Mouse (Mus musculus) kidney, postnatal 0 days (tissue): ENCODE data around the gene Slc35e3. TPM values are rescaled to one million over a fixed set of nuclear protein-coding genes. Genes with fewer than 3 reads are reported as not detected.

ENCODE experiments used
- ATAC-seq: fragments of 200-750 bp; cut with Nextera tagmentation; replicated peaks from 2 replicates; pipeline ENCODE4 v1.8.0; 2017; ENCODE audit warnings: low read depth, moderate number of reproducible peaks, moderate TSS enrichment, moderate library complexity; ENCODE audit not compliant: low FRiP score
- DNase-seq: peaks from one replicate; pipeline ENCODE4 v3.0.0-alpha.2; 2016; ENCODE audit warnings: low spot score
- H3K27ac ChIP-seq: fragments of 300-500 bp; sonication (generic); 2 replicates; pipeline ENCODE4 v1.5.1; 2014; ENCODE audit warnings: mild to moderate bottlenecking
- H3K27me3 ChIP-seq: fragments of 300-500 bp; sonication (generic); 2 replicates; pipeline ENCODE4 v1.6.1; 2014; ENCODE audit warnings: low read length, mixed read lengths; ENCODE audit not compliant: insufficient read depth
- H3K36me3 ChIP-seq: fragments of 300-500 bp; sonication (generic); 2 replicates; pipeline ENCODE4 v1.6.1; 2014; ENCODE audit warnings: low read length, mixed read lengths; ENCODE audit not compliant: insufficient read depth
- H3K4me1 ChIP-seq: fragments of 300-500 bp; sonication (generic); replicated peaks from 2 replicates; pipeline ENCODE4 v1.6.1; 2014; ENCODE audit warnings: antibody characterized with exemption, low read length, mixed read lengths; ENCODE audit not compliant: insufficient read depth
- H3K4me2 ChIP-seq: fragments of 300-500 bp; sonication (generic); 2 replicates; pipeline ENCODE4 v1.6.1; 2014; ENCODE audit warnings: mild to moderate bottlenecking, low read length, moderate library complexity, mixed read lengths
- H3K4me3 ChIP-seq: fragments of 300-500 bp; sonication (generic); replicated peaks from 2 replicates; pipeline ENCODE4 v1.5.1; 2014; ENCODE audit warnings: low read depth, low read length
- H3K9ac ChIP-seq: fragments of 300-500 bp; sonication (generic); 2 replicates; pipeline ENCODE4 v1.6.1; 2014; ENCODE audit warnings: low read depth, low read length
- H3K9me3 ChIP-seq: fragments of 300-500 bp; sonication (generic); replicated peaks from 2 replicates; pipeline ENCODE4 v1.6.1; 2016; ENCODE audit warnings: low read length, inconsistent platforms, mixed read lengths
- CTCF ChIP-seq: IDR thresholded peaks from 2 replicates; pipeline ENCODE4 v1.5.1; 2016; ENCODE audit warnings: antibody characterized with exemption, low read depth, mild to moderate bottlenecking, moderate library complexity
- WGBS: fragments of 180-500 bp; shearing (Covaris S2); extraction: QIAGEN DNeasy Blood & Tissue Kit; methylation state at CpG from one replicate; pipeline ENCODE4 v1.1.7; 2014; 5-methylcytosine and 5-hydroxymethylcytosine counted together
- polyA plus RNA-seq: library from polyadenylated mRNA; unstranded; fragments of >200 nt; fragmentation: Nextera tagmentation; extraction: Ambion mirVana; gene quantifications from 2 replicates; pipeline ENCODE4 v1.2.1, GENCODE M21; 2015

Gene Slc35e3
- polyA plus RNA-seq, 1 experiment from 2014 or later, result 13.1 TPM

DNA sequence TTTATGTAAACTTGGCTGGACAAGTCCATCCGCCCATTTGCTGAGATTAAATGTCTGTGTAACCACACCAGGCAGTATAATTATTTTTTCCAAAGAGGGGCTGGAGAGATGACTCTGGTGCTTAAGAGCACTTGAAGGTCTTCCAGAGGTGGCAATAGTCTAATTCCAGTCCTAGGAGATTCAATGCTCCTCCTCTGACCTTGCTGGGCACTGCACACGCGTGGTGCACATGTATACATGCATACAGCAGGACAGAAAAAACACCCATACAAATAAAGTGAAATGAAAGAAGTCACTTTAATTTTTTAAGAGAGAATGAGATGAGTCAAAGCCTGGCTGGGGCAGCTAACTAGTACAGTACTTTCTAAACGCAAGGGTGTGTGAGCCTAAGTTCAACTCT lies 46.3 kb downstream of the Slc35e3 start:
- Histone ChIP-seq H3K9ac (no peak overlapping the region), H3K27ac (no peak overlapping the region), H3K4me2 (no peak overlapping the region), H3K4me1 (no peaks in the 10 kb centered on the region), H3K27me3 (no peaks in the 10 kb centered on the region), H3K9me3 (no peaks in the 10 kb centered on the region), H3K4me3 (no peak overlapping the region), H3K36me3 (peaks cover 73% of the 10 kb centered on the region)
- no peak for ATAC-seq
- TF ChIP-seq CTCF, result no peak
- WGBS, result 96% methylated on average over 4 of the region's 4 CpGs
- no peak for DNase-seq

DNA sequence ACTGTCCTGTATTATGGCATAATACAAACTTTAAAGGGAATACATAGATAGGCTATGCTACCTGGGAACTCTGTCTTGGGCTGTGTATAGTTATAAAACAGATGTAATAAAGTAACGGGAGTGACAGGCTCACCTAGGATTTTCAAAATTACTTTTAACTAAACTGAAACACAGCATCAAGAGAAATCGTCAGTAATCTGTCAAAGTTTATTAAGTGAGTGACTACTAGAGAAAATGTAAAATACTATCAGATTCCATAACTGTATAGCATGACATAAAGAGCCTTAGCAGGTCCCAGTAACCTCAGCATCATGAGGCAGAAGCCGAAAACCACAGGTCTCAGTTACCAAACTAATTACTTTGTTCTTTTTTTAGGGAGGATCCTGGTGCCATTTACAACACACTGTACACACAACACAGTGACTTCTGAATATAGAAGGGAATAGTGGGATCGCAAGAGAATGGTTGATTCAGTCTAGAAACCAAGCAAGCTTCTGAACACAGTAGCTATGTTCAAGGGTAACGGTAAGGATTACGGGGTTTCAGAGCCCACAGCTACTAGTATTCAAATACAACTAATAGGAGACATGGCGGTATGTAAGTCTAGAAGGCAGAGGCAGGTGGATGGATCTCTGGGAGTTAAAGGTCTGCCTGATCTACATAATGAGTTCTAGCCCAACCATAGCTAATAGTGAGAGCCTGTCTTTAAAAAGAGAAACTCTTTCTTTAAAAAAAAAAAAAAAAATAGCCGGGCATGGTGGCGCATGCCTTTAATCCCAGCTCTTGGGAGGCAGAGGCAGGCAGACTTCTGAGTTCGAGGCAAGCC lies 47.6 kb downstream of the Slc35e3 start:
- DNase-seq, result no peak
- TF ChIP-seq CTCF, result no peak

DNA sequence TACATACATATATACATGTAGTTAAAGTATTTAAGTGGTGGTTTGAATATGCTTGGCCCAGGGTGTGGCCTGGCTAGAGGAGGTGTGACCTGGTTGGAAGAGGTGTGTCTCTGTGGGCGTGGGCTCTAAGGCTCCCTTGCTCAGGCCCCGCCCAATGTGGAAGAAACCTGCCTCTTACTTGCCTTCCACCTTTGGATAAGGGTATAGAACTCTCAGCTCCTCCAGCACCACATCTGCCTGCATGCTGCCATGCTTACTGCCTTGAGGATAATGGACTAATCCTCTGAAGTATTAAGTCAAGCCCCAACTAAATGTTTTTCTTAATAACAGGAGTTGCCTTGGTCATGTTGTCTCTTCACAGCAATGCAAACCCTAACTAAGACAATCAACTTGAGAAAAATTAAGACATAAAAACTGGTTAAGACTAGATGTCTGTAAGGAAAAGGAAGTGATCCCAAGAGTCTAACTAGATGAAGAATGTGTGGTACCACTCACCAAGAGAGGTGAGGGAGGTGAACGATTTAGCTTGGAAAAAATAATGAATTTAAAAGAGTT lies 48.5 kb downstream of the Slc35e3 start:
- no peak overlapping the region for H3K4me2 ChIP-seq
- ATAC-seq, result no peak
- WGBS, result 96% methylated on average over 3 of the region's 3 CpGs
- TF ChIP-seq CTCF, result no peak
- H3K27me3 ChIP-seq, result no peaks in the 10 kb centered on the region
- H3K27ac ChIP-seq, result no peak overlapping the region
- no peak for DNase-seq
- peaks cover 64% of the 10 kb centered on the region for H3K36me3 ChIP-seq
- no peak overlapping the region for H3K4me3 ChIP-seq
- no peak overlapping the region for H3K9ac ChIP-seq
- no peaks in the 10 kb centered on the region for H3K9me3 ChIP-seq
- no peaks in the 10 kb centered on the region for H3K4me1 ChIP-seq

More for the DNA sequence above, 47.6 kb downstream of the Slc35e3 start:
- ATAC-seq, result no peak
- Histone ChIP-seq H3K4me2 (no peak overlapping the region), H3K9ac (no peak overlapping the region), H3K36me3 (peaks cover 70% of the 10 kb centered on the region), H3K4me1 (no peaks in the 10 kb centered on the region), H3K27ac (no peak overlapping the region), H3K27me3 (no peaks in the 10 kb centered on the region), H3K9me3 (no peaks in the 10 kb centered on the region), H3K4me3 (no peak overlapping the region)
- WGBS, result 95% methylated on average over 10 of the region's 10 CpGs

DNA sequence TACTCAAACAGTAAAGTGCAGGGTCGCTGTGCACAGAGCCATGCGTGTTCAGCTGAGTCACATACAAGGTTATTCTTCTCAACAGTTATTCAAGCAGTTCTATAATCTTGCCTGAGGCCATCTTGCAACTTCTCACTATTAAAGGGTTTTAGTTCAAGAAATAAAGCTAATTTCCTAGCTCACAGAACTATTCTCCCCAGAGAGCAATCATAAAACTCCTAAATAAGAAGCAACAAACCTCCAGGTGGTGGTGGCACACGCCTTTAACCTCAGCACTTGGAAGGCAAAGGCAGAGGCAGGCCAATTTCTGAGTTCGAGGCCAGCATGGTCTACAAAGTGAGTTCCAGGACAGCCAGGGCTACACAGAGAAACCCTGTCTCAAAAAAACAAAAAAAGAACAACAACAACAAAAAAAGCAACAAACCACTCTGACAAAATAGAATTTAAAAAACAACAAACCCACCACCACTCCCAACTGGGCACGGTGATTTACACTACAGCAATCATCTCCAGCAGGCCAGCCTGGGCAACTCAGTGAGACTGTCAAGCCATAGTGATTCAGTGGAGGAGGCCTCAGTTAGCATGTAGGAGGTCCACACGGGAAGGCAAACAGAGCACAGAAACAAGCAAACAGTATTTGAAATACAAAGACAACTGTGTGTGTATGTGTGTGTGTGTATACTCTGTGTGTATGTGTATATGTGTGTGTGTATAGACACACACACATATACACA lies 49.2 kb downstream of the Slc35e3 start:
- no peak overlapping the region for H3K4me3 ChIP-seq
- ATAC-seq (no peak), DNase-seq (no peak)
- no peak overlapping the region for H3K4me2 ChIP-seq
- H3K27me3 ChIP-seq, result no peaks in the 10 kb centered on the region
- no peak overlapping the region for H3K9ac ChIP-seq
- no peaks in the 10 kb centered on the region for H3K9me3 ChIP-seq
- WGBS, result 93% methylated on average over 6 of the region's 6 CpGs
- TF ChIP-seq CTCF, result no peak
- no peaks in the 10 kb centered on the region for H3K4me1 ChIP-seq
- peaks cover 68% of the 10 kb centered on the region for H3K36me3 ChIP-seq
- H3K27ac ChIP-seq, result no peak overlapping the region

DNA sequence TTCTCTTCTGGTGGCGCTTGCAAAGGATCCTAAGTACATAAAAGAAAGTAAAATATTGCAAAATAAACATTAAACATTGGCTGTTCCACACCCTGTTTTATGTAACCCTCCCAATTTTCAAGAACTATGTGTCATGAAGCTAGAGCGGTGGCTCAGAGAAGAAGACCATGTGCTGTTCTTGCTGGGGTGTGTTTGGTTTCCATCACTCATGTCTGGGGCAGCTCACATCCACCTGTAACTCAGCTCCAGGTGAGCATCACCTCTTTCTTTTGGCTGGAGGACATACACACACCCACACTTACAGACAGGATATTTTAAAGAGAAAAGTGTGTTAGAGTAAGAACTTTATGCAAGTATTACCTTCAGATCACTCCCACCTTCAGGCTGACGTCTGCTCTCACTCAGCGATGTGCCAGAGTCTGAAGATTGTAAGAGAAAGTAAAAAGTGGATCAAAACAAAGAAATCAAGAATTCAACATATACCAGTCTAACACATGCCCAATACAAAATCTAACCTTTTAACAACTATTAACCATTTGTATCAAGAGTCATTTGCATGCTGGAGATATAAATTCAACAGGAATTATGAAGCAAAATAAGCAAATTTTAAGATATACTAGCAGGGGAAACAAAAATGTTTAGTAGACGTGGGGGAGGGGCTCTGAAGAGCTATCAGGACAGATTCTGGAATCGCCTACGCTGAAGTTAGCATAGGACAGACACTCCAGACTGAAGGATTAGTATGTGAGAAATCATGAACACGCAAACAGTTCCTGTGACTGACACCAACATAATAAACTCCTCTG lies 49.9 kb downstream of the Slc35e3 start:
- no peak overlapping the region for H3K4me3 ChIP-seq
- no peak overlapping the region for H3K27ac ChIP-seq
- DNase-seq (no peak), ATAC-seq (no peak)
- H3K4me1 ChIP-seq, result no peaks in the 10 kb centered on the region
- no peaks in the 10 kb centered on the region for H3K27me3 ChIP-seq
- WGBS, result 92% methylated on average over 8 of the region's 8 CpGs
- no peak for TF ChIP-seq CTCF
- no peak overlapping the region for H3K4me2 ChIP-seq
- no peak overlapping the region for H3K9ac ChIP-seq
- peaks cover 68% of the 10 kb centered on the region for H3K36me3 ChIP-seq
- H3K9me3 ChIP-seq, result no peaks in the 10 kb centered on the region

DNA sequence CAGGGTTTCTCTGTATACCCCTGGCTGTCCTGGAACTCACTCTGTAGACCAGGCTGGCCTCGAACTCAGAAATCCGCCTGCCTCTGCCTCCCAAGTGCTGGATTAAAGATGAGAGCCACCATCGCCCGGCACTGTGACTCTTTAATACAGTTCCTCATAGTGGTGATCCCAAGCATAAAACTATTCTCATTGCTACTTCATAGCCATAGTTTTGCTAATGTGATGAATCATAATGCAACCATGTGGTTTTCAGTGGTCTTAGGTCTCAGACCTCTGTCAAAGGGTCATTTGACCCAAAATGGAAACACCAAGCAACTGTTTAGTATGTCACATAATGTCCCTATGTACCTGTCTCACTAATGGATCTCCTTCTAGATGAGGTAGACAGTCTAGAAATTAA lies 50.6 kb downstream of the Slc35e3 start:
- Histone ChIP-seq H3K4me1 (no peaks in the 10 kb centered on the region), H3K9me3 (no peaks in the 10 kb centered on the region), H3K27ac (no peak overlapping the region), H3K36me3 (peaks cover 74% of the 10 kb centered on the region), H3K4me2 (no peak overlapping the region), H3K9ac (no peak overlapping the region), H3K27me3 (no peaks in the 10 kb centered on the region), H3K4me3 (no peak overlapping the region)
- no peak for TF ChIP-seq CTCF
- ATAC-seq (no peak), DNase-seq (no peak)
- 97% methylated on average over 4 of the region's 4 CpGs for WGBS
